Mouse (Mus musculus) gastrocnemius, adult 2 months (tissue): ENCODE measurements around the gene Tmem200c. TPM values are rescaled to one million over a fixed set of nuclear protein-coding genes. Genes with fewer than 3 reads are reported as not detected.

Experiments used
- DNase-seq: peaks from one replicate; pipeline ENCODE4 v3.0.0; 2022
- H3K27ac ChIP-seq: fragments of 200-600 bp; 2 replicates; pipeline ENCODE4 v1.8.1; 2022; ENCODE audit warnings: mild to moderate bottlenecking
- H3K4me3 ChIP-seq: fragments of 200-600 bp; 2 replicates; pipeline ENCODE4 v1.8.1; 2022; ENCODE audit warnings: mild to moderate bottlenecking, moderate library complexity
- CTCF ChIP-seq: fragments of 200-600 bp; IDR thresholded peaks from 2 replicates; pipeline ENCODE4 v1.8.1; 2022; ENCODE audit warnings: antibody characterized with exemption, mild to moderate bottlenecking, moderate library complexity
- intact Hi-C: fragments of 180-260 bp; cut with DNase I; formaldehyde crosslinking; loops from one replicate; pipeline ENCODE4 v1.15.1; 2025
- long read RNA-seq, 2 experiments: library from polyadenylated mRNA; stranded (forward); transcript quantifications; one replicate each; pipeline ENCODE4 v2.0.0; 2021
- total RNA-seq, 2 experiments: library from RNA; stranded (reverse); gene quantifications; 2 replicates each; pipeline ENCODE4 v1.2.3; 2021

Gene Tmem200c
- total RNA-seq: under 1 TPM; 0.17 to 0.31 TPM
- long read RNA-seq, experiment 1: 0 reads
- long read RNA-seq, experiment 2: 0 reads

DNA sequence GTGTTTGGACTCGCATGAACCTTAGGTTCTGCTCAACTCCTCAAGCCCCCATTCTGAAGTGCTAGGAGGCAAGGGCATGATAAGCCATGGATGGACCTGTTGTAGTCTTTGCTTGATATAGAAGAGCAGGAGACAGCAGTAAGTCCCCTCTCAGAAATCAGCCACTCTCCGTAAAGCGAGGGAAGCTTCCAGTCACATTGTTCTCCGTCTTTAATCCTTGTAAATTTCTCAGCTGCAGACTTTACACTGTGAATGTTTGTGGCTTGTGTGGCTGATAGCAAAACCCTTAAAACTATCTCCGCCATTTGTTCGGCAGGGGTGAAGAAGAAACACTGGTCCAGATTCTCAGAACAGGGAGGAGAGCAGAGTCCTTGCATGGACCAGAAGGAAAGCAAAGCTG lies at the start of gene Tmem200c:
TSS of gene Tmem200c (plus strand) at position 301 of the 400 bp plus-strand sequence.
- DNase-seq: no peak
- Histone ChIP-seq H3K4me3 (no peak within 1 kb of the TSS), H3K27ac (no peak within 1 kb of the TSS)
- intact Hi-C loops: no loop called here
- no peak for TF ChIP-seq CTCF

DNA sequence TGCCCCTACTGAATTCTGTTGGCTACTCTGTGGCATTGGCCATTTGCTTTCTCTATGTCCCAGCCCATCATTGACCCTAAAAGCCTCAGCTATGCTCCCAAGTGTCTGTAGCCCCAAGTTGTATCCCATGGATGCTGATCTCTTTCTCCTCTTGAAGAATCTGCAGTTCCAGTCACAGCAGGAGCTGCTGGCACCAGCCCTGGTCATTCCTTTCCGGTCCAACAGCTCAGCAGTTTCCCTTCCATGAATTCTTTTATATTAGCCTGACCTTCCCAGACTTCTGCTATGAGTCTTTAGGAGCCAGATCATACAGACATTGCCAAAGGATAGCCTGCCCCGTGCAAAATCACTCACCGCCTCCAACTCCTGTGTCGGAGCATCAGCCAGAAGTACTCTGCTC lies 32.7 kb upstream of the Tmem200c start:
- TF ChIP-seq CTCF: no peak
- Histone ChIP-seq H3K4me3 (no peak overlapping the region), H3K27ac (no peak overlapping the region)
- intact Hi-C loops: no loop called here
- DNase-seq: no peak

DNA sequence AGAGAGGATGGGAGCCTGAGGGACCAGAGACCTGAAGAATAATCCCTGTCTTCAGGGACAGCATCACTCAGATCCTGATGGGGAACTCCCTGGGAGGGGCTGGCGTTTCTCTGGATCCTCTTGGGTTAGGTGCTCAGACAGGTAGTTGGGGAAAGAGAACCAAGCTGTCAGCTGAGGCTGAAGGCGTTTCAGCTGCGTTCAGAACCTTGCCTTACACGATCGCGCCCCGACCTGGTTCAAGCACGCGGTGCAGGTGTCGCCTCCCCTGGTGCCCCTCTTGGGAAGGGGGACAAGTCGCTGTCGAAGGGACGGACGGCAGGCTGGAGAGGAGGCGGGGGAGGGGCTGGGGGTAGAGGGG lies 10.2 kb downstream of the Tmem200c start:
- no peak for DNase-seq
- peak overlapping the region; percentile 74 for H3K4me3 ChIP-seq
- intact Hi-C loops: no loop called here
- no peak for TF ChIP-seq CTCF
- H3K27ac ChIP-seq: no peak overlapping the region

GRCm38 (mm10) chr17:68837013-68837858 lies 10.8 kb downstream of the Tmem200c start:
- no peak for TF ChIP-seq CTCF
- Histone ChIP-seq H3K4me3 (peak overlapping the region; percentile 74), H3K27ac (peak overlapping the region; percentile 53; the same call in 1 of the 2 replicates)
- peak; percentile 53 for DNase-seq
- intact Hi-C loops: no loop called here

- H3K27ac ChIP-seq: peak overlapping the region; percentile 53; the same call in 1 of the 2 replicates
- peak overlapping the region; percentile 74 for H3K4me3 ChIP-seq
- peak; percentile 49 for DNase-seq
- intact Hi-C loops: no loop called here
- no peak for TF ChIP-seq CTCF
Observed at GRCm38 (mm10) chr17:68837859-68838194, 11.4 kb downstream of the Tmem200c start.

- no peak for DNase-seq
- Histone ChIP-seq H3K27ac (no peak overlapping the region), H3K4me3 (no peak overlapping the region; the same call in 1 of the 2 replicates)
- TF ChIP-seq CTCF: no peak
- intact Hi-C loops: no loop called here
Observed at GRCm38 (mm10) chr17:68839888-68840571, 13.6 kb downstream of the Tmem200c start.

DNA sequence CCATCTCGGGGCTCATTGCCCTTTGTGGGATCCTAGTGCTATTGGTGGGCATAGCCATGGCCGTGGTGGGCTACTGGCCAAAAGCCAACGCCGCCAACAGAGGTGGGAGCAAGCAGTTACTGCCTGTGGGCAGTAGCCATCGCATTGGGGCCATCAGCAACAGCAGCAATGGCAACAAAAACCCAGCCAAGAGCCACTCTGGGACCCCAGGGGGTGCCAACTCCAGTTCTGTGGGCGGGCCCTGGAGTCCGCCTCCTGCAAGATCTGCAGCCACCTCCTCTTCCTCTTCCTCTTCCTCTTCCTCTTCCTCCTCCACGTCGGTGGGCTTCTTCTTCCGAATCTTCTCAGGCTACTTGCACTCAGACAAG lies 14.1 kb downstream of the Tmem200c start:
- peak overlapping the region; percentile 70 for H3K4me3 ChIP-seq
- intact Hi-C loops: no loop called here
- no peak for DNase-seq
- no peak overlapping the region for H3K27ac ChIP-seq
- TF ChIP-seq CTCF: no peak

- Histone ChIP-seq H3K4me3 (peak overlapping the region; percentile 70), H3K27ac (peak overlapping the region; percentile 59; the same call in 1 of the 2 replicates)
- intact Hi-C loops: no loop called here
- peak; percentile 56 for DNase-seq
- peak; percentile 66 for TF ChIP-seq CTCF
Observed at GRCm38 (mm10) chr17:68841097-68841891, 14.9 kb downstream of the Tmem200c start.

DNA sequence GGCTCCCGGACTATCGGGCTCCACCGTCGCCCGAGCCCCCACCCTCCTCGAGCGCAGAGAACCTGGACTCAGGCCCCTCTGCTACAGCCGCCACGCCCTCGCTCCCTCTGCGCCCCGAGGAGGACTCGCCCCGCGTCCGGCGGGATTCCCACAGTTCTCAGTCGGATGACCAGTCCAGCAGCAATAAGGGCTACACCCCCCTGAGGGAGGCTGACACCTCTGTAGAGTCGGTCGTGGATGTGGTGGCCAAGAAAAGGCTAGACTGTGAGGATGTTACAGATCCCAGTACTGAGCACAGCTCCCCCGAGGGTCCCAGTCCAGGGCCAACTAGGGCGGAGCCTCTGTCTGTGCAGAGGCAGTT lies 15.4 kb downstream of the Tmem200c start:
- H3K27ac ChIP-seq: peak overlapping the region; percentile 59; the same call in 1 of the 2 replicates
- DNase-seq: peak; percentile 68
- TF ChIP-seq CTCF: no peak
- peak overlapping the region; percentile 70 for H3K4me3 ChIP-seq
- intact Hi-C loops: no loop called here

DNA sequence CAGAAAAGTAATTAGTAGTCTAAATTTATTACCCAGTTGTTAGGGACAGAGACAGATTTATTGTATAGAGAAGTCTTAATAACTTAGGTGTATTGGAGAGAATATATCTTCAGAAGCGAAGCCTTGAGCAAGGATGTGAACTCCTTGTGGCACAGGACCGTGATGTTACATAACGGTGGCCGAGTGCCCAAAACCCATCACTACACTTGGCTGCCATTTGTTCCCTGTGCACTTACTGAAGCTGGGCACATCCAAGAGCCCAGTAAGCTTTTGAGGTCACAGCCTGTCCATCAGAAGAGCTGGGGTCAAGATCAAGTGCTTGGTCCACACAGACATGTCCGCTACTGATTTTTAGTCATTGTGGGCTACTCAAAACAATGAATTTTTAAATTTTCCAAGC lies 19.5 kb downstream of the Tmem200c start:
- Histone ChIP-seq H3K27ac (no peak overlapping the region), H3K4me3 (no peak overlapping the region)
- intact Hi-C loops: no loop called here
- no peak for TF ChIP-seq CTCF
- no peak for DNase-seq

DNA sequence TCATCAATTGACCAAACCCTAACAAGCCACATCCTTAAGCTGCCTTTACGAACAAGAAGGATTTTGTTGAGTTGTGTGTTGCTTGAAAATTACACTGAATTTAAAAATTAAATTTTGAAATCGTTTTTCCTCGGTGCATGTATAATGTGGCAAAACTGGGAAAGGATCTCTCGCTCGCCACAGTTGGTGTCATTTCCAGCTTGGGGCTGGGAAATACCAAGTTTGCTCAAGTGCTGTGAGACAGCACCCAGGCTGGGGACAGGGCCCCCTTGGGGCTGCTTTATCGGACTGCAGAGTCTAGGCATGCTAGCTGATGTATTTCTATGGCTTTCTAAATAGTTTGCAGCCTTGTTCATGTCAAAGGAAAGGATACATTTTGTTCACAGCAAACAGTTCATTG lies 22.3 kb downstream of the Tmem200c start:
- Histone ChIP-seq H3K27ac (no peak overlapping the region), H3K4me3 (no peak overlapping the region)
- intact Hi-C loops: no loop called here
- TF ChIP-seq CTCF: no peak
- DNase-seq: no peak

DNA sequence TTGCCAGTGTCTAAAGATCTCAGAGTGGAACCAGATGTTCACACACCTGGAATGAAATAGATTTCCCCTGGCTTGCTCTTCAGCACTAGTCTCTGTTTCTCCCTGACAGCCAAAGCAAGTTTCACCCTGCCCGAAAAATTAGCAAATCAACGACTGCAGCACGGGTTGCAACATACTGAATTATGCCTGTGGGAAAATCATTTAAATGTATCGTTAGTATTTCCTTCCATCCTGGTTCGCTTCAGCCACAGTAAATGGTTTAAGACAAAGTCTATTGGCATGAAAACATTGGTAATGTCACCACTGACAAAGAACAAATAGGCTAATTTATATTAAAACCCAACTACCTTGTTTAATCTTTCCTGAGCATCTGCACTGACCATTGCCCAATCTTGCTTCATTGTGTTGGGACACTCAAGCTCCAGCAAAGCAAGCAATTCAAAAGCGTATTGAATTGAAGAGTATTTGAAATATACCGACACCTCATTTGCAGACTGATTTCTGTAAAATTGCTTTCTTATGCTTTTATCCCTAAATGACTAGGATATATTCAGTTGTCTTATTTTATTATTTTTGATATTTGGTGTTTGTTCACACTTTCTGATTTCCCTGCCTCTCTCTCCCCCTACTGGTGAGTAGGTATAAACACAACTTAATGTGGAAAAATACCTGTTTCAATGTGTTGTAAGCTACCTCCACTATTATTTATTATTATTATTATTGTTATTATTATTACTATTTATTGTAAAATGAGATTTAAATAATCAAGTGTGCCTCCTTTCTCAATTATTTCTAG lies 25.9 kb downstream of the Tmem200c start:
- Histone ChIP-seq H3K4me3 (no peak overlapping the region), H3K27ac (no peak overlapping the region)
- intact Hi-C loops: loop anchor here (5.0 kb wide), 1 partner anchor 675 kb away; no protein-coding TSS in a partner anchor
- no peak for DNase-seq
- peak; percentile 64 for TF ChIP-seq CTCF
